Mouse (Mus musculus): ENCODE measurements around the gene Lamtor4. TPM values are rescaled to one million over a fixed set of nuclear protein-coding genes. Genes with fewer than 3 reads are reported as not detected.
"Not testable (repeated sequence)": the region's sequence is repeated elsewhere in the genome, so short reads cannot be mapped to it uniquely, and the experiment has no call there.

Lamtor4 gene
- polyA plus RNA-seq (2015; fragmentation: Nextera tagmentation; extraction: Ambion mirVana): 71.3 and 87.4 TPM in 2 replicates

DNA sequence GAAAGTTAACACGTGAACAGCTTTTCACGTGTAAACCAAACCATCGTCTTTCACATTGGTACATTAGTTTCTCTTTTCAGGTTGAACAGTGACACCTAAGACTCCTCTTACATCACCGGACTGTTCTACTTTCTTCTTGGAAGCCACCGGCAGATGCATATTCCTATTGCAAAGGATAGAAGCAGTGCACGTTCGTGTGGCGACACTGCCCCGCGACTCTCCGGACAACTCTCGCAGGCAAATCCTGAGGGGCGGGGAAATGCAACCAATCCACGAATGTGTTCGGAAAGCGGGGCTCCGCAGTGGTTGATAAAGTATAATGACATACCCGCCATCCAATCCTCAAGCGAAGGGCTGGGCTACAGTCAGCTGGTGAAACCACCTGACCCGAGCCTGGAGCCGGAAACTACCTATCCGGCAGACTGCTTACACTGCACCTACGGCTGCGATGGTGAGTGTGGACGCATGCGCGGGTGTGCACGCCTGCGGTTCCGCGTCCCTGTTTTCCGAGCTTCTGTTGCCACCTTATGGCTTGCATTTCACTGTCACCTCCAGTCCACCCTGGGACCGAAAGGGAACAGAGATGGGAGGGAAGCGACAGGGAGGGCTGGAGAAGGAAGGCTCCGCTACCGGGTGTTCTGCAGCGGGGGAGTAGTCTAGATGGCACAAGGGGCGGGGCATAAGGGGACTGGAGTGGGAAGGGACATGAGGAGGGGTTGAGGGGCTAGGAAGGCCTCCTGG lies at the start of gene Lamtor4:
TSS of gene Lamtor4 (plus strand) at position 130 of the 741 bp plus-strand sequence.
- peak within 1 kb of the TSS; percentile 76 for H3K4me3 ChIP-seq (replicated peaks; ENCODE audit: low read length)
- H3K4me1 ChIP-seq (replicated peaks; ENCODE audit: control insufficient read depth, insufficient read depth, low read length): peaks cover 10% of the 10 kb centered on the region
- H3K27ac ChIP-seq (ENCODE audit: low read length): peak within 1 kb of the TSS; percentile 72
- H3K27me3 ChIP-seq (replicated peaks; ENCODE audit: control insufficient read depth, insufficient read depth, low read length): no peaks in the 10 kb centered on the region
- WGBS: under 1% methylated on average over 38 of the region's 38 CpGs
- no peaks in the 10 kb centered on the region for H3K9me3 ChIP-seq (ENCODE audit: control insufficient read depth, low read length)
- H3K36me3 ChIP-seq (ENCODE audit: control insufficient read depth, insufficient read depth): peaks cover 14% of the 10 kb centered on the region; the same call in 1 of the 2 replicates
- ATAC-seq: peak; percentile 100
- H3K4me2 ChIP-seq (ENCODE audit: low read length): peak within 1 kb of the TSS; percentile 93
- peak within 1 kb of the TSS; percentile 62 for H3K9ac ChIP-seq (replicated peaks; ENCODE audit: low read depth, low read length)

DNA sequence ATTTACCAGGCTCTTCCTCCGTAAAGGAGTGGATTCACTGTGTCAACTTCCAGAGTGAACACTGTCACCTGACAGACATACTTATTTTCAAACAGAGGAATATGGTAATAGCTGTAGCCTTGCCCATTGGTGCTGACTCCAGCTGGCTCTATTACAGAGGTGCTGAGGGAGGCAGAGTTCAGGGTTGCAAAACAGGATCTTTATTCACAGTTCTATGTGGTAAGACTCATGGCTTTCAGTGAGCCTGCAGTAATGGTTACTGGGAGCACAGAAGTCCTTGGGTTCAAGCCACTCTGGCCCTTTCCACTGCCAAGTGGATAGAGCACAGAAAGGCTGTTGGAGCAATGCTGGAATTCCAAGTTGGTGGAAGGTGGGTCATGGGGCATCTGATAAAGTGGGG lies 48.0 kb upstream of the Lamtor4 start:
- Histone ChIP-seq H3K27me3 (replicated peaks; ENCODE audit: control insufficient read depth, insufficient read depth, low read length) (no peaks in the 10 kb centered on the region), H3K9ac (replicated peaks; ENCODE audit: low read depth, low read length) (no peak overlapping the region), H3K9me3 (ENCODE audit: control insufficient read depth, low read length) (peaks cover 4% of the 10 kb centered on the region; the same call in 1 of the 2 replicates), H3K4me2 (ENCODE audit: low read length) (no peak overlapping the region), H3K36me3 (ENCODE audit: control insufficient read depth, insufficient read depth) (no peaks in the 10 kb centered on the region), H3K27ac (ENCODE audit: low read length) (no peak overlapping the region), H3K4me3 (replicated peaks; ENCODE audit: low read length) (no peak overlapping the region), H3K4me1 (replicated peaks; ENCODE audit: control insufficient read depth, insufficient read depth, low read length) (no peaks in the 10 kb centered on the region)
- ATAC-seq: no peak
- 90% methylated on average over 1 of the region's 1 CpGs for WGBS

DNA sequence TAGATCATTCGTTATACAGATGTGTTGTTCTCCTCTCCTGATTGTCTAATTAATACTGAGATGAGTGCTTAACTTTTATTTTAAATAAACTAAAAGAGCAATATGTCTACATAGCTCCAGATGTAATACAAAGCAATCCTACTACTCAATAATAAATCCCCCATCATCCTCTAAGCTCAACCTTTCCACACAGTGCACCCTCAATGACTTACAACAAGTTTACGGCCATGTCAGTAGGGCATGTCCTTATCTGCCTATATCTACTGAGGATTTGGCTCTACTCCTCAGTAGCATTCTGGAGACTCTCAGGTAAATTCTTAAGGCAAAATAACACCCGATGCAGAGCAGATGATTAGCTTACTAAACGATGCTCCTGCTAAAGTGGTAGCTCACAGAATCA lies 47.4 kb upstream of the Lamtor4 start:
- no peak for ATAC-seq
- H3K9me3 ChIP-seq (ENCODE audit: control insufficient read depth, low read length): peaks cover 4% of the 10 kb centered on the region; the same call in 1 of the 2 replicates

DNA sequence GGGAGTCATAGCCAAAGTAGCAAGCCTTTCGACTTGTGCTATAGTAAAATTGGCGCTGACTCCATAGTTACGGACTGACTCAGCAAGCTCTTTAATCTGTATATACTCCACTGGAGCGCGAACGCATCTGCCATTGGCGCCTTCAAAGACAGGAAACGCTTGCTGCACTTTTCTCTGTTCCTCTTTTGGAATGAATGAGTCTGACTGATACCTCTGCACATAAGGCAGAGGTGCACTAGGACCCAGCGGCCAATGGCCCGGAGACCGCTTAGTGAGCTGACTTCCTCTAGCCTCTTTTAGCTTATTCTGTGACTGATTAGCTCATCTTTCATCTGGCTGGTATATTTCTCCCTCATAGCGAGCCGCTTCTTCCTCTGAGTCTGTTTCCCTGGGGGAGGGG lies 38.6 kb upstream of the Lamtor4 start:
- H3K36me3 ChIP-seq (ENCODE audit: control insufficient read depth, insufficient read depth); H3K27me3 ChIP-seq (replicated peaks; ENCODE audit: control insufficient read depth, insufficient read depth, low read length); H3K4me2 ChIP-seq (ENCODE audit: low read length); H3K9ac ChIP-seq (replicated peaks; ENCODE audit: low read depth, low read length); H3K9me3 ChIP-seq (ENCODE audit: control insufficient read depth, low read length); H3K27ac ChIP-seq (ENCODE audit: low read length); H3K4me3 ChIP-seq (replicated peaks; ENCODE audit: low read length); H3K4me1 ChIP-seq (replicated peaks; ENCODE audit: control insufficient read depth, insufficient read depth, low read length); ATAC-seq: not testable (repeated sequence)
- WGBS: 92% methylated on average over 13 of the region's 13 CpGs

More for the DNA sequence above, 47.4 kb upstream of the Lamtor4 start:
- WGBS: 88% methylated on average over 4 of the region's 4 CpGs
- Histone ChIP-seq H3K27me3 (replicated peaks; ENCODE audit: control insufficient read depth, insufficient read depth, low read length) (no peaks in the 10 kb centered on the region), H3K9ac (replicated peaks; ENCODE audit: low read depth, low read length) (no peak overlapping the region), H3K36me3 (ENCODE audit: control insufficient read depth, insufficient read depth) (no peaks in the 10 kb centered on the region), H3K27ac (ENCODE audit: low read length) (no peak overlapping the region), H3K4me1 (replicated peaks; ENCODE audit: control insufficient read depth, insufficient read depth, low read length) (no peaks in the 10 kb centered on the region), H3K4me2 (ENCODE audit: low read length) (no peak overlapping the region), H3K4me3 (replicated peaks; ENCODE audit: low read length) (no peak overlapping the region)

DNA sequence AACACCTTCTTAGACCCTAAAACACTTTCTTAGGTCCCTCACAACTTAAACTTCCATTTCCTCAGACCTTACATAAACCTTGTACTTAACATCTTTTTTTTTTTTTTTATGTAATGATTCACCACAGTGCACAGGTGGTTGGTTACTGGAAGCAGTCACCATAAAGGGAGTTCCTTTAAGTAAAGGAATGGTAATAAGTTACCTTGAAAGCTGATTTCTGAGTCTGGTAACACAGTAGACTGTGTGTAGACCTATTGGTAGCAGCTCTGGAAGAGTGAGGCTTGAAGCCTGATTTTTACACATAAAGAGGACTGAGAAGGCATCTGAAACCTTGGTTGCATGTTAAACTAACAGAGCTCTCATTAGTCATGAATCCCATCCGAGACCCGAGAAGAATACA lies 35.4 kb upstream of the Lamtor4 start:
- 88% methylated on average over 2 of the region's 2 CpGs for WGBS
- H3K9ac ChIP-seq (replicated peaks; ENCODE audit: low read depth, low read length): no peak overlapping the region
- no peaks in the 10 kb centered on the region for H3K36me3 ChIP-seq (ENCODE audit: control insufficient read depth, insufficient read depth)
- H3K9me3 ChIP-seq (ENCODE audit: control insufficient read depth, low read length): 0 out of 2 replicates have a peak, but pooled peaks cover 2% of the 10 kb centered on the region
- no peak overlapping the region for H3K27ac ChIP-seq (ENCODE audit: low read length)
- no peak overlapping the region for H3K4me2 ChIP-seq (ENCODE audit: low read length)
- no peak overlapping the region for H3K4me3 ChIP-seq (replicated peaks; ENCODE audit: low read length)
- no peaks in the 10 kb centered on the region for H3K27me3 ChIP-seq (replicated peaks; ENCODE audit: control insufficient read depth, insufficient read depth, low read length)
- H3K4me1 ChIP-seq (replicated peaks; ENCODE audit: control insufficient read depth, insufficient read depth, low read length): no peaks in the 10 kb centered on the region
- no peak for ATAC-seq

DNA sequence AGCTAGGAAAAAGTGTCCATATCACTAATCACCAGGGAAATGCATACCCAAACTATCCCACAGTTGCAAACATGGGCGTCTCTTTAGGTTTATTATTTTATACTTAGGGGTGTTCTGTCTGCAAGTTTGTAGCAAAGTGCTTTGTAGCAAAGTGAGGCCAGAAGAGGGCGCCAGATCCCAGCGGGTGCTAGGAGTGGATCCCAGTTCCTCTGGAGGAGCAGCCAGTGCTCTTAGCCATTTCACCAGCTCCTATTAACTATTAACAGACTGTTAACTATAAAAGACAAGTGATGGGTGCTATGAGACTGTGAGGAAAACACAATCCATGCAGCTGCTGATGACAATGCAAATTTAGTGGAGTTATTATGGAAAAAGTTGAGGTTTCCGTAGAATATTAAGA lies 33.2 kb upstream of the Lamtor4 start:
- Histone ChIP-seq H3K27me3 (replicated peaks; ENCODE audit: control insufficient read depth, insufficient read depth, low read length) (no peaks in the 10 kb centered on the region), H3K27ac (ENCODE audit: low read length) (no peak overlapping the region), H3K9ac (replicated peaks; ENCODE audit: low read depth, low read length) (no peak overlapping the region), H3K36me3 (ENCODE audit: control insufficient read depth, insufficient read depth) (no peaks in the 10 kb centered on the region), H3K9me3 (ENCODE audit: control insufficient read depth, low read length) (no peaks in the 10 kb centered on the region), H3K4me1 (replicated peaks; ENCODE audit: control insufficient read depth, insufficient read depth, low read length) (no peaks in the 10 kb centered on the region), H3K4me2 (ENCODE audit: low read length) (no peak overlapping the region), H3K4me3 (replicated peaks; ENCODE audit: low read length) (no peak overlapping the region)
- no peak for ATAC-seq
- 26% methylated on average over 4 of the region's 4 CpGs for WGBS

DNA sequence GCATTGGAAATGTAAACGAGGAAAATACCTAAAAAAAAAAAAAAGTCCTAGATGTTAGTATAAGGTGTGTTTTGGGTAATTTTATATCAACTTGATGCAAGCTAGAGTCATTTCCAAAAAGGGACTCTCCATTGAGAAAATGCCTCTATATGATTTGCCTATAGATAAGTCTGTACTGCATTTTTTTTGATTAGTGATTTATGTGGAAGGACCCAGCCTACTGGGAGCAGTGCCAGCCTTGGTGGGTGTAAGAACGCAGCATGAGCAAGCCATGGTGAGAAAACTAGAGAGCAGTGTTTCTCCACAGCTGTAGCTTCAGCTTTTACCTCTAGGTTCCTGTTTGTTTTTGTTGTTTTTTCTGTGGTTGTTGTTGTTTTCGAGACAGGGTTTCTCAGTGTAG lies 32.0 kb upstream of the Lamtor4 start:
- no peak for ATAC-seq
- WGBS: 65% methylated on average over 3 of the region's 3 CpGs
- no peak overlapping the region for H3K9ac ChIP-seq (replicated peaks; ENCODE audit: low read depth, low read length)

DNA sequence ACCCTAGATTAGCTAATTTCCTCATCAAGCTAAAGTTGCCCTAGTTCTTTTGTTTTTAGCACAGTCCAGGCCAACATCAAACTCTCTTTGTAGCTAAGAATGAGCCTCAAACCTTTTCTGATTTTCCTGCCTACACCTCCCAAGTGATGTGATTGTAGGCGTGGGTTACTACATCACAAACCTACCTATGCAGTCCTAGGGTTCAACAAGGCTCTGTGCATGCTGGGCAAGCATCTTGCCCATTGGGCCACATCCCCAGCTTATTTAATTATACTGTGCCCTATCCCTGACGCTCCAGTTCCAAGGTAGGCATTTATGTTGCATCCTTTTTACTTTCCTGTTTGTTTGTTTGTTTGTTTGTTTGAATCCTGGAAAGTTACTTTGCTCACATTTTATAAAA lies 29.6 kb upstream of the Lamtor4 start, which contains the start of gene Nxpe5:
TSS of gene Nxpe5 (plus strand) at position 199 of the 400 bp plus-strand sequence.
- H3K36me3 ChIP-seq (ENCODE audit: control insufficient read depth, insufficient read depth): no peaks in the 10 kb centered on the region
- H3K4me3 ChIP-seq (replicated peaks; ENCODE audit: low read length): no peak within 1 kb of the TSS
- no peak within 1 kb of the TSS for H3K4me2 ChIP-seq (ENCODE audit: low read length)
- no peak within 1 kb of the TSS for H3K27ac ChIP-seq (ENCODE audit: low read length)
- H3K9me3 ChIP-seq (ENCODE audit: control insufficient read depth, low read length): no peaks in the 10 kb centered on the region
- no peak for ATAC-seq
- H3K9ac ChIP-seq (replicated peaks; ENCODE audit: low read depth, low read length): no peak within 1 kb of the TSS
- H3K27me3 ChIP-seq (replicated peaks; ENCODE audit: control insufficient read depth, insufficient read depth, low read length): no peaks in the 10 kb centered on the region
- WGBS: 59% methylated on average over 2 of the region's 2 CpGs
- H3K4me1 ChIP-seq (replicated peaks; ENCODE audit: control insufficient read depth, insufficient read depth, low read length): no peaks in the 10 kb centered on the region

More for the DNA sequence above, 32.0 kb upstream of the Lamtor4 start:
- H3K27me3 ChIP-seq (replicated peaks; ENCODE audit: control insufficient read depth, insufficient read depth, low read length): no peaks in the 10 kb centered on the region
- no peak overlapping the region for H3K4me3 ChIP-seq (replicated peaks; ENCODE audit: low read length)
- H3K27ac ChIP-seq (ENCODE audit: low read length): no peak overlapping the region
- H3K4me1 ChIP-seq (replicated peaks; ENCODE audit: control insufficient read depth, insufficient read depth, low read length): no peaks in the 10 kb centered on the region
- no peak overlapping the region for H3K4me2 ChIP-seq (ENCODE audit: low read length)
- no peaks in the 10 kb centered on the region for H3K36me3 ChIP-seq (ENCODE audit: control insufficient read depth, insufficient read depth)
- H3K9me3 ChIP-seq (ENCODE audit: control insufficient read depth, low read length): no peaks in the 10 kb centered on the region

DNA sequence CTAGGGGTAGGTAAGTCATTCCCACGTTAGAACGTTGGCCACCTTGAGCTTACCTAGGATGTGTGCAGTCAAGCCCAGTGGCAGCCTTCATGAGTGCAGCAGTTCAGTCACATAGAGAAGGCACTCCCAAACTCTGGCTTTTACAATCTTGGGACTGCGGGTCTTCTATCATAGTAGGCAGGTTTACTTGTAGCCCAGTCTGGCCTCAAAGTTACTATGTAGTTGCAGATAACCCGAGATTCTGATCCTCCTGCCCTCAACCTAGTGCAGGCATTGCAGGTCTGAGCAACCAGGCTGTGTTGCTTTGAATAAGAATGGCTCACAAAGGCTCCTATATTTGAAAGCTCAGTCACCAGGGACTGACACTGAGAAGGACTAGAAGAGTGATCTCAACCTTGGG lies 28.8 kb upstream of the Lamtor4 start:
- Histone ChIP-seq H3K27me3 (replicated peaks; ENCODE audit: control insufficient read depth, insufficient read depth, low read length) (no peaks in the 10 kb centered on the region), H3K4me1 (replicated peaks; ENCODE audit: control insufficient read depth, insufficient read depth, low read length) (no peaks in the 10 kb centered on the region), H3K4me2 (ENCODE audit: low read length) (no peak overlapping the region), H3K4me3 (replicated peaks; ENCODE audit: low read length) (no peak overlapping the region), H3K27ac (ENCODE audit: low read length) (no peak overlapping the region), H3K9ac (replicated peaks; ENCODE audit: low read depth, low read length) (no peak overlapping the region), H3K36me3 (ENCODE audit: control insufficient read depth, insufficient read depth) (no peaks in the 10 kb centered on the region), H3K9me3 (ENCODE audit: control insufficient read depth, low read length) (no peaks in the 10 kb centered on the region)
- WGBS: 87% methylated on average over 4 of the region's 4 CpGs
- no peak for ATAC-seq
